Mouse (Mus musculus) brain, embryonic 14.5 days (tissue): Measurements from ENCODE around the gene Phc1.

Experiments
- CTCF ChIP-seq: fragments of 200-500 bp; IDR thresholded peaks from 2 replicates; pipeline ENCODE4 v1.5.1; 2012; ENCODE audit warnings: inconsistent platforms, mild to moderate bottlenecking, moderate library complexity, borderline replicate concordance; ENCODE audit not compliant: insufficient read depth, insufficient read length; ENCODE audit errors: extremely low read depth
- POLR2A ChIP-seq: fragments of 200-500 bp; IDR thresholded peaks from 2 replicates; pipeline ENCODE4 v1.6.1; 2012; ENCODE audit warnings: mild to moderate bottlenecking, inconsistent platforms, borderline replicate concordance; ENCODE audit not compliant: poor library complexity, insufficient read depth, insufficient read length, severe bottlenecking; ENCODE audit errors: extremely low read depth

GRCm38 (mm10) chr6:122366287-122366686 is 25.9 kb upstream of the Phc1 start:
- TF ChIP-seq POLR2A, result no peak
- no peak for TF ChIP-seq CTCF
